Mouse (Mus musculus) right cerebral cortex, postnatal 14 days (tissue): ENCODE data around the gene Atad3a.
A peak's percentile ranks its signal among the peaks of the same experiment; 100 is the strongest.
"Not testable (repeated sequence)": the region's sequence is repeated elsewhere in the genome, so short reads cannot be mapped to it uniquely, and the experiment has no call there.

Experiments
- DNase-seq: peaks from one replicate; pipeline ENCODE4 v3.0.0; 2022

The Atad3a gene

GRCm38 (mm10) chr4:155774971-155775740 is 14.3 kb upstream of the Atad3a start:
- DNase-seq: peak; percentile 39

GRCm38 (mm10) chr4:155774280-155774754 is 13.4 kb upstream of the Atad3a start, which contains the start of gene Vwa1:
Vwa1 (minus strand) TSS chr4:155774698.
- peak; percentile 83 for DNase-seq

- no peak for DNase-seq
Observed at GRCm38 (mm10) chr4:155773335-155774078, 12.6 kb upstream of the Atad3a start.

- DNase-seq: no peak
Observed at GRCm38 (mm10) chr4:155772786-155773185, 11.9 kb upstream of the Atad3a start.

GRCm38 (mm10) chr4:155771706-155772105 is 10.8 kb upstream of the Atad3a start:
- no peak for DNase-seq

GRCm38 (mm10) chr4:155770626-155771025 is 9.7 kb upstream of the Atad3a start:
- DNase-seq: no peak

- peak; percentile 90 for DNase-seq
Observed at GRCm38 (mm10) chr4:155769880-155770512, 9.1 kb upstream of the Atad3a start.

- no peak for DNase-seq
Observed at GRCm38 (mm10) chr4:155769496-155769879, 8.6 kb upstream of the Atad3a start.

GRCm38 (mm10) chr4:155762357-155762756 is 1.5 kb upstream of the Atad3a start:
- DNase-seq: no peak

GRCm38 (mm10) chr4:155761356-155762099 is 635 bp upstream of the Atad3a start:
- DNase-seq: no peak

GRCm38 (mm10) chr4:155759862-155760612 is 856 bp downstream of the Atad3a start:
- no peak for DNase-seq

- no peak for DNase-seq
Observed at GRCm38 (mm10) chr4:155757011-155757410, 3.9 kb downstream of the Atad3a start.

GRCm38 (mm10) chr4:155746575-155747490 is 14.1 kb downstream of the Atad3a start:
- peak; percentile 7 for DNase-seq

GRCm38 (mm10) chr4:155746036-155746548 is 14.8 kb downstream of the Atad3a start:
- DNase-seq: no peak

GRCm38 (mm10) chr4:155745136-155745535 is 15.8 kb downstream of the Atad3a start:
- no peak for DNase-seq

GRCm38 (mm10) chr4:155744474-155744873 is 16.4 kb downstream of the Atad3a start:
- DNase-seq: no peak

- DNase-seq: no peak
Observed at GRCm38 (mm10) chr4:155742684-155743083, 18.2 kb downstream of the Atad3a start.

- DNase-seq: not testable (repeated sequence)
Observed at GRCm38 (mm10) chr4:155740681-155741080, 20.2 kb downstream of the Atad3a start.

- DNase-seq: peak; percentile 14
Observed at GRCm38 (mm10) chr4:155739741-155740636, 20.9 kb downstream of the Atad3a start.
